Mouse (Mus musculus): ENCODE data around the gene Rtn4. TPM values are rescaled to one million over a fixed set of nuclear protein-coding genes. Genes with fewer than 3 reads are reported as not detected.

Gene Rtn4
- polyA plus RNA-seq, 1 experiment from 2014 or later = 140 TPM

GRCm38 (mm10) chr11:29715499-29715898, 22.8 kb downstream of the Rtn4 start:
- H3K36me3 ChIP-seq = peaks cover 13% of the 10 kb centered on the region; the same call in 1 of the 2 replicates
- H3K9me3 ChIP-seq = no peaks in the 10 kb centered on the region
- no peak overlapping the region for H3K27ac ChIP-seq (replicated peaks)
- H3K4me2 ChIP-seq (replicated peaks) = no peak overlapping the region
- no peaks in the 10 kb centered on the region for H3K27me3 ChIP-seq
- H3K9ac ChIP-seq (replicated peaks) = no peak overlapping the region
- WGBS = 94% methylated on average over 3 of the region's 3 CpGs
- H3K4me3 ChIP-seq = no peak overlapping the region
- peaks cover 8% of the 10 kb centered on the region for H3K4me1 ChIP-seq
- no peak for ATAC-seq (replicated peaks)

DNA sequence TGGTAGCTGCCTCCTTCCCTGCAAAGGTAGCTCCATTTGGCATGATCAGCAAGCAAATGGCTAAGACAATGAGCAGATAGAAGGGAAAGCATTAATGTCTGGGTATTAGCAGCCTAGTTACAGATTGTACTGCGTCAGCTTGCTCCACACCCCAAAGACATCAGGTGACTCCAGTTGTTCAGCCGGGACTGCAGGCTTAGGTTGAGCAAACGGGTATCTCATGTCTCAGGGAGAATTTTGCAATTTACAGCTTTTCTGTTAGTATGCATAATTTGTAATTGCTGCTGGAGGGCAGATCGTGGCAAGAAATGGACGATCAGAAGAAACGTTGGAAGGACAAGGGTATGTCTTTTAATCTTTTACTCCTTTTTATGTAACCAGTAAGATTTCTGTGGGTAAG, 25.8 kb downstream of the Rtn4 start:
- Histone ChIP-seq H3K4me1 (peaks cover 15% of the 10 kb centered on the region), H3K4me3 (no peak overlapping the region), H3K9ac (replicated peaks) (no peak overlapping the region), H3K27ac (replicated peaks) (no peak overlapping the region), H3K4me2 (replicated peaks) (no peak overlapping the region), H3K9me3 (no peaks in the 10 kb centered on the region), H3K36me3 (0 out of 2 replicates have a peak, but pooled peaks cover 3% of the 10 kb centered on the region), H3K27me3 (no peaks in the 10 kb centered on the region)
- WGBS = 67% methylated on average over 6 of the region's 6 CpGs
- no peak for ATAC-seq (replicated peaks)

DNA sequence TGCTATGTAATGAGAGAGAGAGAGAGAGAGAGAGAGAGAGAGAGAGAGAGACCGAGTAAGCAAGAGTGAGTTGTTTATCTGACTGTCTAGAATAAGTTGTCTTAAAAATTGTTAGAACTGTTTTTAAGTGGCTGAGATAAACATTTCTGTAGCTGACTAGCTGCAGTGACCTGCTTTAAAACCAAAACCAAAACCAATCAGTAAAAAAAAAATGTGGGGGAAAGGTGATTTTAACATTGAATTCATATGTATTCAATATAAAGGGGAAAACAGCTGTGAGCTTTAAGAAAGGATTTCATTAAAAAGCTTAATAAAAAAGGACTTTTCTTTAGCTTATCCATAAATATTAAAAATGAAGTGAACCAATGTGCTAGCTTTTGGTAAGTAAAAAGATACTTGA, 26.9 kb downstream of the Rtn4 start:
- Histone ChIP-seq H3K4me3 (no peak overlapping the region), H3K27ac (replicated peaks) (no peak overlapping the region), H3K4me1 (peaks cover 19% of the 10 kb centered on the region), H3K27me3 (no peaks in the 10 kb centered on the region), H3K4me2 (replicated peaks) (no peak overlapping the region), H3K9me3 (no peaks in the 10 kb centered on the region), H3K9ac (replicated peaks) (no peak overlapping the region), H3K36me3 (no peaks in the 10 kb centered on the region)
- ATAC-seq (replicated peaks) = no peak
- 70% methylated on average over 1 of the region's 1 CpGs for WGBS

- WGBS = 91% methylated on average over 2 of the region's 2 CpGs
- Histone ChIP-seq H3K9ac (replicated peaks) (no peak overlapping the region), H3K9me3 (no peaks in the 10 kb centered on the region), H3K36me3 (no peaks in the 10 kb centered on the region), H3K27ac (replicated peaks) (no peak overlapping the region), H3K27me3 (no peaks in the 10 kb centered on the region), H3K4me2 (replicated peaks) (no peak overlapping the region), H3K4me3 (no peak overlapping the region), H3K4me1 (peaks cover 14% of the 10 kb centered on the region)
- no peak for ATAC-seq (replicated peaks)
These were observed 31.5 kb downstream of the Rtn4 start for GRCm38 (mm10) chr11:29724213-29724612.

GRCm38 (mm10) chr11:29725167-29725566, 32.4 kb downstream of the Rtn4 start:
- Histone ChIP-seq H3K27ac (replicated peaks) (no peak overlapping the region), H3K4me3 (no peak overlapping the region), H3K4me1 (peaks cover 14% of the 10 kb centered on the region), H3K4me2 (replicated peaks) (no peak overlapping the region), H3K9me3 (no peaks in the 10 kb centered on the region), H3K9ac (replicated peaks) (no peak overlapping the region), H3K27me3 (no peaks in the 10 kb centered on the region), H3K36me3 (no peaks in the 10 kb centered on the region)
- no peak for ATAC-seq (replicated peaks)

GRCm38 (mm10) chr11:29725610-29726009, 32.9 kb downstream of the Rtn4 start:
- Histone ChIP-seq H3K27ac (replicated peaks) (no peak overlapping the region), H3K4me2 (replicated peaks) (no peak overlapping the region), H3K27me3 (no peaks in the 10 kb centered on the region), H3K9me3 (no peaks in the 10 kb centered on the region), H3K4me3 (no peak overlapping the region), H3K4me1 (peaks cover 14% of the 10 kb centered on the region), H3K36me3 (no peaks in the 10 kb centered on the region), H3K9ac (replicated peaks) (no peak overlapping the region)
- ATAC-seq (replicated peaks) = no peak
- WGBS = 80% methylated on average over 1 of the region's 1 CpGs

- Histone ChIP-seq H3K4me1 (peaks cover 6% of the 10 kb centered on the region; the same call in 1 of the 2 replicates), H3K4me3 (no peak overlapping the region), H3K9me3 (no peaks in the 10 kb centered on the region), H3K27ac (replicated peaks) (no peak overlapping the region), H3K36me3 (no peaks in the 10 kb centered on the region), H3K4me2 (replicated peaks) (no peak overlapping the region), H3K27me3 (no peaks in the 10 kb centered on the region), H3K9ac (replicated peaks) (no peak overlapping the region)
- WGBS = 80% methylated on average over 1 of the region's 1 CpGs
- ATAC-seq (replicated peaks) = no peak
These were observed 35.2 kb downstream of the Rtn4 start for GRCm38 (mm10) chr11:29727901-29728300.

DNA sequence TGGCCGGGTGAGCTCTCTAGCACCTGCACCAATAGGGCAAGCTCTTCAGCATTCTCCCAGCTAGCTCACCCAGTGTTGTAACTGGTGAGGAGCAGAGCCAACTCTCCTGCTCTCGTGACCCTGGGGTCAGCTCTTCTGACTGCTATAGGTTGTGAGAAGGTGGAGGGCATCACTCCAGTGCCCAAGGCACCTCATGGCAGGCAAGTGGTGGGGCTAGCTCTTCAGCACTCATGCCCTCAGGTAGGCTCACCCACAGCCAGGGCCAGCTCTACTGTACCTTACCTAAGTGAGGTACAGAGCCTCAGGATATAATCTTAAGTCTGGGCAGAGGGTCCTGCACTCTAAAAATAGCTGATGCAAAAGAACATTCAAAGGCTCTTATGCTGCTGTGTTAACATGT, 47.0 kb downstream of the Rtn4 start:
- no peaks in the 10 kb centered on the region for H3K9me3 ChIP-seq
- no peak overlapping the region for H3K9ac ChIP-seq (replicated peaks)
- H3K36me3 ChIP-seq = peaks cover 44% of the 10 kb centered on the region
- no peaks in the 10 kb centered on the region for H3K4me1 ChIP-seq
- 96% methylated on average over 2 of the region's 2 CpGs for WGBS
- H3K4me3 ChIP-seq = no peak overlapping the region
- H3K27ac ChIP-seq (replicated peaks) = no peak overlapping the region
- no peak overlapping the region for H3K4me2 ChIP-seq (replicated peaks)
- ATAC-seq (replicated peaks) = peak; percentile 24; the same call in 1 of the 2 replicates
- H3K27me3 ChIP-seq = no peaks in the 10 kb centered on the region

GRCm38 (mm10) chr11:29744760-29745430, 52.1 kb downstream of the Rtn4 start:
- Histone ChIP-seq H3K36me3 (peaks cover 55% of the 10 kb centered on the region), H3K4me1 (0 out of 2 replicates have a peak, but pooled peaks cover 4% of the 10 kb centered on the region), H3K9ac (replicated peaks) (no peak overlapping the region), H3K4me2 (replicated peaks) (no peak overlapping the region), H3K4me3 (no peak overlapping the region), H3K27me3 (no peaks in the 10 kb centered on the region), H3K9me3 (no peaks in the 10 kb centered on the region), H3K27ac (replicated peaks) (no peak overlapping the region)
- 73% methylated on average over 5 of the region's 5 CpGs for WGBS
- ATAC-seq (replicated peaks) = peak; percentile 21; the same call in 1 of the 2 replicates

GRCm38 (mm10) chr11:29745513-29745912, 52.8 kb downstream of the Rtn4 start:
- no peak overlapping the region for H3K4me2 ChIP-seq (replicated peaks)
- no peak for ATAC-seq (replicated peaks)
- H3K27me3 ChIP-seq = no peaks in the 10 kb centered on the region

DNA sequence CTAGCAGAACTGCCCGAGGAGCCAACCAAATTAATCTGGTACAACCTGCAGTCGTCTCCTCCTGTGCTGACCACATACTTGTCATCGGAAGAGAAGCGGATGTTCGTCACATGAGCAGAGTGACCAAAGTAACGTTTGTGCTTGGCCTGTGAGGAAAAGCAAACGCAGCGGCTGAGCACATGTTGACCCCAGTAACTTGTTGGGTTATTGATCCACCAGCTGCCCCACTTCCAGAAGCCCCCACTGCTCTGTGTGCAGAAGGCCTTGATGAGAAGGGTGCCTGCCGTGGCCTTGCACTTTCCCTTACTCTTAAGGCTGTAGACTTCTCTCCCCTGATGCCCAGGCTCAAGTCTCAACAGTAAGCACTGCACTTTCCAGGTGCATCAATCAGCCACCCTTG, 53.5 kb downstream of the Rtn4 start:
- Histone ChIP-seq H3K27ac (replicated peaks) (no peak overlapping the region), H3K4me1 (0 out of 2 replicates have a peak, but pooled peaks cover 4% of the 10 kb centered on the region), H3K4me3 (no peak overlapping the region), H3K9me3 (no peaks in the 10 kb centered on the region), H3K4me2 (replicated peaks) (no peak overlapping the region), H3K36me3 (peaks cover 50% of the 10 kb centered on the region), H3K9ac (replicated peaks) (no peak overlapping the region), H3K27me3 (no peaks in the 10 kb centered on the region)
- no peak for ATAC-seq (replicated peaks)
- WGBS = 95% methylated on average over 9 of the region's 9 CpGs

More at GRCm38 (mm10) chr11:29745513-29745912, 52.8 kb downstream of the Rtn4 start:
- H3K9ac ChIP-seq (replicated peaks) = no peak overlapping the region
- H3K9me3 ChIP-seq = no peaks in the 10 kb centered on the region
- H3K4me3 ChIP-seq = no peak overlapping the region
- WGBS = 71% methylated on average over 2 of the region's 2 CpGs
- H3K36me3 ChIP-seq = peaks cover 52% of the 10 kb centered on the region
- H3K27ac ChIP-seq (replicated peaks) = no peak overlapping the region
- 0 out of 2 replicates have a peak, but pooled peaks cover 4% of the 10 kb centered on the region for H3K4me1 ChIP-seq

- 0 out of 2 replicates have a peak, but pooled peaks cover 4% of the 10 kb centered on the region for H3K4me1 ChIP-seq
These were observed 54.6 kb downstream of the Rtn4 start for GRCm38 (mm10) chr11:29747365-29747764.

GRCm38 (mm10) chr11:29747881-29748280, 55.1 kb downstream of the Rtn4 start:
- Histone ChIP-seq H3K4me2 (replicated peaks) (no peak overlapping the region), H3K9me3 (no peaks in the 10 kb centered on the region), H3K36me3 (peaks cover 40% of the 10 kb centered on the region), H3K4me1 (0 out of 2 replicates have a peak, but pooled peaks cover 4% of the 10 kb centered on the region), H3K27ac (replicated peaks) (no peak overlapping the region), H3K27me3 (no peaks in the 10 kb centered on the region), H3K4me3 (no peak overlapping the region), H3K9ac (replicated peaks) (no peak overlapping the region)
- no peak for ATAC-seq (replicated peaks)
- WGBS = 71% methylated on average over 1 of the region's 1 CpGs

More at GRCm38 (mm10) chr11:29747365-29747764, 54.6 kb downstream of the Rtn4 start:
- WGBS = 89% methylated on average over 3 of the region's 3 CpGs
- no peak overlapping the region for H3K27ac ChIP-seq (replicated peaks)
- no peak overlapping the region for H3K4me3 ChIP-seq
- ATAC-seq (replicated peaks) = no peak
- no peaks in the 10 kb centered on the region for H3K9me3 ChIP-seq
- H3K36me3 ChIP-seq = peaks cover 44% of the 10 kb centered on the region
- H3K27me3 ChIP-seq = no peaks in the 10 kb centered on the region
- no peak overlapping the region for H3K4me2 ChIP-seq (replicated peaks)
- no peak overlapping the region for H3K9ac ChIP-seq (replicated peaks)

Measured in forebrain, embryonic 15.5 days (tissue).